Mouse (Mus musculus) monocyte, adult 59 days (primary cell): ENCODE data around the gene Cntrl. TPM values are rescaled to one million over a fixed set of nuclear protein-coding genes. Genes with fewer than 3 reads are reported as not detected.

ENCODE experiments used
- total RNA-seq, 2 experiments: library from RNA; stranded (reverse); gene quantifications; one replicate each; pipeline ENCODE4 v1.2.4; 2023

The Cntrl gene
- 10 to 100 TPM; 77.9 to 78.8 TPM for total RNA-seq

GRCm38 (mm10) chr2:35109141-35109923 lies at the start of gene Cntrl:
Gene Cntrl, plus strand, starts transcription at chr2:35109492.

GRCm38 (mm10) chr2:35061338-35061737 lies 48.0 kb upstream of the Cntrl start, which contains the start of gene Hc:
Gene Hc, minus strand, starts transcription at chr2:35061438.

GRCm38 (mm10) chr2:35101443-35101842 lies 7.8 kb upstream of the Cntrl start, which contains the start of gene AI182371:
Gene AI182371, minus strand, starts transcription at chr2:35101543.

GRCm38 (mm10) chr2:35200898-35201668 lies 91.8 kb downstream of the Cntrl start, which contains the start of gene Rab14:
Gene Rab14, minus strand, starts transcription at chr2:35201120.

Other genes starting within 250 kb of the Cntrl start
- not detected for gene Cutal, start 235.1 kb upstream of the Cntrl start, total RNA-seq
- gene Psmd5, start 234.5 kb upstream of the Cntrl start, total RNA-seq = 10 to 100 TPM; 17.2 to 19.6 TPM
- 1 to 10 TPM; 4.4 to 4.7 TPM for gene Phf19, start 195.5 kb upstream of the Cntrl start, total RNA-seq
- 100 to 1,000 TPM in 1 of 2 experiments, 10 to 100 TPM in 1; 94.2 to 111 TPM for gene Traf1, start 147.7 kb upstream of the Cntrl start, total RNA-seq
- gene Hc, start 48.1 kb upstream of the Cntrl start, total RNA-seq = not detected
- 1 to 10 TPM in 1 of 2 experiments, under 1 TPM in 1; 0.82 to 1.0 TPM for gene AI182371, start 7.9 kb upstream of the Cntrl start, total RNA-seq
- 100 to 1,000 TPM; 220 to 226 TPM for gene Rab14, start 91.6 kb downstream of the Cntrl start, total RNA-seq
- 10 to 100 TPM; 52.5 to 59.1 TPM for gene Gsn, start 146.9 kb downstream of the Cntrl start, total RNA-seq
- 100 to 1,000 TPM; 143 to 190 TPM for gene Stom, start 227.5 kb downstream of the Cntrl start, total RNA-seq